Mouse (Mus musculus) spleen, adult 2 months (tissue): ENCODE measurements around the gene Dnajc30.

ENCODE experiments used
- CTCF ChIP-seq: fragments of 200-500 bp; IDR thresholded peaks from 2 replicates; pipeline ENCODE4 v1.5.1; 2011; ENCODE audit warnings: mild to moderate bottlenecking, inconsistent platforms; ENCODE audit not compliant: insufficient read depth, insufficient read length, insufficient replicate concordance; ENCODE audit errors: extremely low read depth
- POLR2A ChIP-seq: fragments of 200-500 bp; IDR thresholded peaks from 2 replicates; pipeline ENCODE4 v1.6.1; 2011; ENCODE audit warnings: low read depth, low read length, inconsistent platforms

GRCm38 (mm10) chr5:135042105-135042788 lies 21.8 kb upstream of the Dnajc30 start:
- TF ChIP-seq CTCF: no peak
- TF ChIP-seq POLR2A: no peak
